Mouse (Mus musculus) MEL (cell line): ENCODE results near the gene Pde8a.

ENCODE experiments used
- CTCF ChIP-seq, 3 experiments: IDR thresholded peaks in 2 of 3; conservative IDR thresholded peaks in 1 of 3; 2 replicates each; pipeline ENCODE4 v1.5.1; 2011 to 2012; ENCODE audit warnings: low read length in 3 of 3, low read depth in 2 of 3, mild to moderate bottlenecking in 2 of 3, improper control_type of control experiment in 1 of 3, inconsistent platforms in 1 of 3, mixed read lengths in 1 of 3, moderate library complexity in 1 of 3; ENCODE audit not compliant: control insufficient read depth in 1 of 3, insufficient read depth in 1 of 3, poor library complexity in 1 of 3, severe bottlenecking in 1 of 3
- E2F4 ChIP-seq: IDR thresholded peaks from 2 replicates; pipeline ENCODE4 v1.6.1; 2011; ENCODE audit warnings: low read depth, low read length, improper control_type of control experiment, borderline replicate concordance
- HCFC1 ChIP-seq: IDR thresholded peaks from 2 replicates; pipeline ENCODE4 v1.6.1; 2012; ENCODE audit warnings: low read depth, mild to moderate bottlenecking, inconsistent platforms, low read length, improper control_type of control experiment, moderate library complexity
- SMC3 ChIP-seq: IDR thresholded peaks from 2 replicates; pipeline ENCODE4 v1.6.1; 2011; ENCODE audit warnings: low read depth, low read length, improper control_type of control experiment

GRCm38 (mm10) chr7:81167124-81167523 is 46.3 kb upstream of the Pde8a start:
- TF ChIP-seq HCFC1: no peak
- peak; percentile 34 to 56 (median 48); a peak in 5 of 6 replicates for TF ChIP-seq CTCF (IDR thresholded peaks at IDR 0.05 in 2 of 3, conservative IDR thresholded peaks at IDR 0.05 in 1 of 3; ENCODE audit: control insufficient read depth in 1 of 3, insufficient read depth in 1 of 3, low read depth in 2 of 3, low read length in 3 of 3, poor library complexity in 1 of 3, severe bottlenecking in 1 of 3)
- TF ChIP-seq SMC3: peak; percentile 54
- TF ChIP-seq E2F4: no peak
